Mouse (Mus musculus) heart, adult 2 months (tissue): ENCODE results near the gene Fbxo40. TPM values are rescaled to one million over a fixed set of nuclear protein-coding genes. Genes with fewer than 3 reads are reported as not detected.

Experiments
- DNase-seq, 2 experiments: peaks; one replicate each; pipeline ENCODE4 v3.0.0; 2021
- H3K27ac ChIP-seq: fragments of 200-600 bp; 2 replicates; pipeline ENCODE4 v1.8.1; 2022
- H3K27me3 ChIP-seq: fragments of 200-500 bp; 2 replicates; pipeline ENCODE4 v1.6.1; 2012; ENCODE audit warnings: mild to moderate bottlenecking, low read length, inconsistent platforms, mixed read lengths; ENCODE audit not compliant: control insufficient read depth, insufficient read depth
- H3K36me3 ChIP-seq: fragments of 200-500 bp; 2 replicates; pipeline ENCODE4 v1.6.1; 2012; ENCODE audit warnings: low read length, inconsistent platforms; ENCODE audit not compliant: control insufficient read depth, insufficient read depth
- H3K4me1 ChIP-seq: fragments of 200-500 bp; 2 replicates; pipeline ENCODE4 v1.6.1; 2011; ENCODE audit warnings: low read length; ENCODE audit not compliant: control insufficient read depth, insufficient read depth
- H3K4me3 ChIP-seq: fragments of 200-600 bp; 2 replicates; pipeline ENCODE4 v1.8.1; 2022
- H3K79me2 ChIP-seq: fragments of 200-500 bp; replicated peaks from 2 replicates; pipeline ENCODE4 v1.6.1; 2012; ENCODE audit warnings: mild to moderate bottlenecking, inconsistent platforms, low read length, moderate library complexity, mixed read lengths; ENCODE audit not compliant: control insufficient read depth, insufficient read depth
- H3K9ac ChIP-seq: fragments of 200-500 bp; 2 replicates; pipeline ENCODE4 v1.6.1; 2012; ENCODE audit warnings: low read depth, mild to moderate bottlenecking, control low read depth, inconsistent platforms, low read length, mixed read lengths
- CTCF ChIP-seq: fragments of 200-600 bp; IDR thresholded peaks from 2 replicates; pipeline ENCODE4 v1.8.1; 2022; ENCODE audit warnings: antibody characterized with exemption, mild to moderate bottlenecking, moderate library complexity
- EP300 ChIP-seq: fragments of 200-500 bp; IDR thresholded peaks from 2 replicates; pipeline ENCODE4 v1.6.1; 2011; ENCODE audit warnings: low read depth, low read length, control low read depth; ENCODE audit not compliant: insufficient read depth
- POLR2A ChIP-seq: fragments of 200-500 bp; IDR thresholded peaks from 2 replicates; pipeline ENCODE4 v1.6.1; 2011; ENCODE audit warnings: mild to moderate bottlenecking, low read depth, low read length, control low read depth; ENCODE audit not compliant: insufficient read depth
- WGBS: fragments of 180-500 bp; shearing (Covaris S2); methylation state at CpG from one replicate; pipeline ENCODE4 v1.1.7; 2018; 5-methylcytosine and 5-hydroxymethylcytosine counted together
- intact Hi-C: fragments of 180-260 bp; cut with DNase I; formaldehyde crosslinking; loops from one replicate; pipeline ENCODE4 v1.15.1; 2025
- polyA plus RNA-seq: library from polyadenylated mRNA; depleted of rRNA; stranded (reverse); fragments of >200 nt; gene quantifications from 2 replicates; pipeline ENCODE4 v1.2.3, GENCODE M21; 2012
- total RNA-seq, 2 experiments: library from RNA; stranded (reverse); gene quantifications; 2 replicates each; pipeline ENCODE4 v1.2.3; 2021

The Fbxo40 gene
- total and polyA plus RNA-seq, 3 experiments, result 66.5 to 211 (median 191) TPM

DNA sequence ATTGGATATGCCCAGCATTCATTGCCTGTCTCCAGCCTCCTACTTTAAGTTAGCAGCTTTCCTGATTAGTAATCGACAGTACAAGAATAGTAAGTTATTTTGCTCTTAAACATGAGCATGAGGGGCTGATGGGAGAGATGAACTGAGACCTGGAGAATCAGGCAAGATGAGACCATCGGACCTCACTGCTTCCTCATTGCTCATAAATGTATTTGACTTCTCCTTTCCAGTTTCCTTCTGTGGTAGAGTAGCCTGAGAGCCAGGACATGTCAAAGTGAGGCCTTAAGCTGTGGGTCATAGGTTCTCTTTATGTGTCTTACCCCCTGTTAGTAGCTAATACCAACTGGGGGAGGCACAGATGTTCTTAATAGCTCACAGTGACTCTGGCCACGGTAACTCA, 54.5 kb downstream of the Fbxo40 start:
- TF ChIP-seq POLR2A (no peak), EP300 (no peak), CTCF (no peak)
- DNase-seq, result no peak
- Histone ChIP-seq H3K27me3 (no peaks in the 10 kb centered on the region), H3K4me1 (peaks cover 10% of the 10 kb centered on the region), H3K9ac (no peak overlapping the region), H3K79me2 (no peaks in the 10 kb centered on the region), H3K4me3 (peak overlapping the region; percentile 39; the same call in 1 of the 2 replicates), H3K27ac (peak overlapping the region; percentile 82), H3K36me3 (peaks cover 5% of the 10 kb centered on the region)
- intact Hi-C loops, result no loop called here
- 69% methylated on average over 3 of the region's 3 CpGs for WGBS

DNA sequence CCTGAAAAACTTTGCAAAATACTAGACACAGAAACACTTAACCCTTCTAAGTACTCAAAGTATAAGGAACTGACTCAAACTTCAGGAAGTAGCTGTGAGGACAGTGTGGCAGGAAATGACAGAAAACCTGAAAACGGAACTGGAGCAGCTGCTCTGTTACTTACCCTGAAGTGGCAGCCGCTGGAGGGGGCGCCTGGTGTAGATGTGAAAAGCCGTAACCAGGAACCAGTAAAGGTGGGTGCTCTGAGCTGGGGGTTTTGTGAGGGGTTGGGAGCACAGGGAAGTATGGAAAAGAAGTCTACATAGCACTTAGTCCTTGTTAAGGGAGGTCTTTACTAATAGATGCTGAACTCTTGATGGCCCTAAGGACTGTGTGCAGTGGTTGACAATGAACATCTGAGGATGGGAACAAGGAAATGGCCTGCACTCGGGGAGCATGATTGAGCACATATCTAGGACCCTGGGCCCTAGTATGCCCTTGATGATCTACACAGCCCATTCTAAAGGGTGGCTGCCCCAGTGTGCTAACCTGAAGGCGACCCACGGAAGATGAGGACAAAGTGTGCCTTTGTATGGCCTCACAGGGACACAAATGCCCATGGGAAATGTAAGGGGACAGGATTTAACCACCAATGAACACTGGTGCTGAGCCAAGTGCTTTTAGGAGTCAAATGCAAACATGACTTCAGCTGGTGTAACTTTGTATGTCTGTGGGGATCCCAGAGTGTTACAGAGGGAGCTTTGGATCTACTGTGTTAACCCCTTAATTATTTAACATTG, 55.2 kb downstream of the Fbxo40 start, which contains the start of gene Hcls1:
Gene Hcls1 (plus strand): TSS at position 143 of the 780 bp plus-strand sequence.
- intact Hi-C loops, result loop anchor here (5.0 kb wide), 1 partner anchor 58 kb away; the partner anchor contains the start of genes Eaf2 and Golgb1
- Histone ChIP-seq H3K9ac (peak within 1 kb of the TSS; percentile 14), H3K79me2 (no peaks in the 10 kb centered on the region), H3K36me3 (peaks cover 5% of the 10 kb centered on the region), H3K27ac (peak within 1 kb of the TSS; percentile 82), H3K4me3 (peak within 1 kb of the TSS; percentile 39), H3K4me1 (peaks cover 10% of the 10 kb centered on the region), H3K27me3 (no peaks in the 10 kb centered on the region)
- peak; percentile 46 to 72 for DNase-seq
- WGBS, result 42% methylated on average over 7 of the region's 7 CpGs
- TF ChIP-seq POLR2A (peak; percentile 46; the same call in 1 of the 2 replicates), EP300 (0 out of 2 replicates have a peak, but pooled peaks have one; percentile 12), CTCF (peak; percentile 29)

DNA sequence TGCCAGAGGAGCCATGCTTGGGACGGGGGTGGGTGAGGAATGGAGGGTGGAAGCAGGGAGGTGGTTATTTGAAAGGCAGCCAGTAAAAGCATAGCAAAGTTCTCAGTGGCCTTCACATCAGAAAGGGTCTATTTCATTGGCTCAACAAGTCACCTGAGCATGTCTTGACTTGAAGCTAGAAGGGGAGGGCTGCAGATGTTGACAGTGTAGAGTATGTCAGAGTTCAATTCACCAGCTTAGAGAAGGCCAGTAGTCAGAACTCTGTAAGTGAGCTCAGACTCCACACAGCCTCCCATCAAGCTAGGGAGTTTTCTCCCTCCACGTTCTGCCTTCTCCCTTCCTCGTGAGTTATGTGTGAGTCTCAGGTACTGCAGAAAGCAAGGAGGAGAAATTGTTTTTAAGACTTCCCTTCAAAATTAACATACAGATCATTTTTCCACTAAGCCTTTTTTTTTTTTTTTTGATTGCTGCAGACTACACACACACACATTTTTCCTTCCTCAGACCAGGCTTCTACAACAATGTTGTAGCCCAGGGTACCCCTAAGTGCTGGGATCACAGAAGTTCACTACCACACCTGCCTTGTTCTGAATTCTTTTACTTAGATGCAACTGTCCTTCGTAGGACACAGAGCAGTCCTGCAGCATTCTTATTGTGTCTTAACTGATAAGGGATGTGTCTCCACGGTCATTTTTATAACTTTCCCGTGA, 56.0 kb downstream of the Fbxo40 start:
- TF ChIP-seq POLR2A, result peak; percentile 35; the same call in 1 of the 2 replicates
- no peak for TF ChIP-seq CTCF
- no peak for TF ChIP-seq EP300
- no peak for DNase-seq
- Histone ChIP-seq H3K9ac (peak overlapping the region; percentile 12; the same call in 1 of the 2 replicates), H3K79me2 (no peaks in the 10 kb centered on the region), H3K27me3 (no peaks in the 10 kb centered on the region), H3K4me3 (peak overlapping the region; percentile 39; the same call in 1 of the 2 replicates), H3K4me1 (peaks cover 10% of the 10 kb centered on the region), H3K36me3 (peaks cover 5% of the 10 kb centered on the region), H3K27ac (peak overlapping the region; percentile 82)
- 14% methylated on average over 6 of the region's 6 CpGs for WGBS
- intact Hi-C loops, result loop anchor here (5.0 kb wide), 1 partner anchor 57 kb away; the partner anchor contains the start of genes Eaf2 and Golgb1

DNA sequence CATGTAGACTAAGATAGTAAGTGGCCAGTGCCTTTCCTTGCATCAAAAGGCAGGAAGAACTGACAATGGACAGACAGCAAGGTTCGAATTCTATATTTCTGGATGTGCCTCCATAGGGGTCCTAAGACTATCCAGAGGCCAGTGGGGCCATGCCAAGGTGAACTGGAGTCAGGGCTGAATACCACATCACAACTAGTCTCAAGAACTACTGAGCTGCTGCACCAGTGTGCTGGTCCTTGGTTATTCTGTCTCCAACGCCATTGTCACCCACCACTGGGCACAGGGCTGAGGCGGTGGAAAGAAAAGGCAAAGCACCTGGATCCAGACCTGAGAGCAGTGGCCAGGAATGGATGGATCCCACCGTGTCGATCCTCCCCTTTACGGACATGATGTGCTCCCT, 57.7 kb downstream of the Fbxo40 start:
- 90% methylated on average over 6 of the region's 6 CpGs for WGBS
- no peaks in the 10 kb centered on the region for H3K27me3 ChIP-seq
- TF ChIP-seq EP300 (no peak), POLR2A (no peak), CTCF (no peak)

DNA sequence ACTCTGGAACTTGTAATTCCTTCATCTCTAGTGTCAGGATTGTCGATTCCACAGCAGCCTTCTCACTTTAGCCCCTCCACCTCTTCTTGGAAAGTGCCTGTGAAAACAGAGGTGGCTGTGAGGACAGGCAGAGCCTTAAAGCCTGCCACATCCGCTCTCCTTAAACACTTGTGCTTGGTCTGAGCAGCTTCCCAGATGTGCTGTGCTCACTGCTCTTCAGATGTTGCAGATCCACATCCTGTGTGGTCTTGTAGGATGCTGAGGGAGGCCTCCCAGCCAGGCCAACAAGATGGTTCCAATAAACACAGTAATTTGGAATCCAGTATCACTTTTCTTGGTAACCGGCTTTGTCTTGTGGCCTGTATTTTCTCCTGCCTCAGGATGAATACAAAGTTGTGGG, 58.3 kb downstream of the Fbxo40 start:
- TF ChIP-seq EP300, result no peak
- TF ChIP-seq CTCF, result no peak
- TF ChIP-seq POLR2A, result no peak
- H3K79me2 ChIP-seq, result no peaks in the 10 kb centered on the region
- H3K4me1 ChIP-seq, result peaks cover 10% of the 10 kb centered on the region
- H3K36me3 ChIP-seq, result peaks cover 5% of the 10 kb centered on the region
- no peaks in the 10 kb centered on the region for H3K27me3 ChIP-seq
- H3K27ac ChIP-seq, result no peak overlapping the region
- intact Hi-C loops, result loop anchor here (5.0 kb wide), 1 partner anchor 55 kb away; the partner anchor contains the start of genes Eaf2 and Golgb1
- no peak overlapping the region for H3K4me3 ChIP-seq
- DNase-seq, result no peak
- 73% methylated on average over 3 of the region's 3 CpGs for WGBS
- no peak overlapping the region for H3K9ac ChIP-seq

More for the DNA sequence above, 57.7 kb downstream of the Fbxo40 start:
- H3K27ac ChIP-seq, result no peak overlapping the region
- intact Hi-C loops, result loop anchor here (5.0 kb wide), 1 partner anchor 55 kb away; the partner anchor contains the start of genes Eaf2 and Golgb1
- no peak overlapping the region for H3K9ac ChIP-seq
- peaks cover 10% of the 10 kb centered on the region for H3K4me1 ChIP-seq
- no peak for DNase-seq
- no peak overlapping the region for H3K4me3 ChIP-seq
- H3K79me2 ChIP-seq, result no peaks in the 10 kb centered on the region
- H3K36me3 ChIP-seq, result peaks cover 5% of the 10 kb centered on the region
